In the genomic region with DNA sequence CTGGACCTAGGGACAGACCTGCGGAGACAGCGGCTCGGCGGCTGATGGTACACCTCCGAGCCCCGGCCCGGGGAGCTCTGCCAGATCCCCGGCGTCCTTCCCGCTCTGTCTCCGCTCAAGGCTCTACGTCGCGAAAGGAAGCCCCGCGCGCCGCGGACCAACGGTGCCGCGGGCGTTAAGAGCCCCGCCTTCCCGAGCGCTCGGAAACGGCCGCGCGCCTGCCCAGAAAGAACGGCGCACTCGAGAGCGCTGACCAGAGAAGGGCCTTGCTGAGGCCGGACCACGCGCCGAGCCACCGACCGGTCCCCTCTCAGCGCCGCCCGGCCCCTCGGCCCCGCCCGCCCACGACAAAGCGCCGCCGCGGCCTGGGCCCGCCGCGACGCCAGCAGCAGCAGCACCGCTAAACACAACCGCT, we compare ENCODE assay signal across 8 mouse cellular contexts. TPM values are rescaled to one million over a fixed set of nuclear protein-coding genes. Genes with fewer than 3 reads are reported as not detected.
A peak's percentile ranks its signal among the peaks of the same experiment; 100 is the strongest.
DNase-seq lines count a peak whose midpoint lies in the region; ATAC-seq and TF ChIP-seq lines count a peak whose summit lies in the region.

No protein-coding gene starts in this region.

- peak overlapping the region; percentile 93 for H3K9ac ChIP-seq in heart, embryonic 14.5 days (ENCODE audit: low read length)
- H3K9ac ChIP-seq in ES-Bruce4 (ENCODE audit: low read depth, poor library complexity, severe bottlenecking) = peak overlapping the region; percentile 85
- H3K9ac ChIP-seq in hindbrain, embryonic 15.5 days = peak overlapping the region; percentile 64

- 0% methylated on average over 54 of the region's 58 CpGs for WGBS in heart, embryonic 14.5 days
- 0% methylated on average over 42 of the region's 58 CpGs for WGBS in hindbrain, embryonic 15.5 days
- WGBS in midbrain, embryonic 10.5 days = under 1% methylated on average over 58 of the region's 58 CpGs

- H3K9me3 ChIP-seq in heart, embryonic 14.5 days (ENCODE audit: control insufficient read depth, low read length) = no peaks in the 10 kb centered on the region
- H3K9me3 ChIP-seq in ES-Bruce4 (replicated peaks; ENCODE audit: control insufficient read depth, insufficient read depth, low read length, poor library complexity, severe bottlenecking) = no peaks in the 10 kb centered on the region
- H3K9me3 ChIP-seq in hindbrain, embryonic 15.5 days = no peaks in the 10 kb centered on the region
- no peaks in the 10 kb centered on the region for H3K9me3 ChIP-seq in midbrain, embryonic 10.5 days (replicated peaks)

- no peak for DNase-seq in heart, adult 8-10 months (ENCODE audit: low spot score)
- DNase-seq in embryo, embryonic 11 days = peak; percentile 74
- DNase-seq in midbrain, embryonic 10.5 days (ENCODE audit: low spot score) = no peak
- peak; percentile 73 for DNase-seq in thymus, postnatal 4 days
- no peak for DNase-seq in urinary bladder, postnatal 4 days (ENCODE audit: low spot score in 2 of 2)

- peak overlapping the region; percentile 92 to 95 for H3K27ac ChIP-seq in heart, embryonic 14.5 days (replicated peaks in 1 of 2; ENCODE audit: control insufficient read depth in 1 of 2, insufficient read depth in 1 of 2, low read depth in 2 of 2, low read length in 2 of 2)
- peak overlapping the region; percentile 73 for H3K27ac ChIP-seq in ES-Bruce4 (ENCODE audit: insufficient read depth, low read length)
- peak overlapping the region; percentile 90 for H3K27ac ChIP-seq in hindbrain, embryonic 15.5 days (replicated peaks)
- peak overlapping the region; percentile 95 for H3K27ac ChIP-seq in midbrain, embryonic 10.5 days (replicated peaks)

- no peak for TF ChIP-seq CTCF in ES-Bruce4 (IDR thresholded peaks at IDR 0.05; ENCODE audit: low read depth, low read length)

- H3K4me2 ChIP-seq in heart, embryonic 14.5 days (ENCODE audit: low read length) = peak overlapping the region; percentile 75
- peak overlapping the region; percentile 74 for H3K4me2 ChIP-seq in hindbrain, embryonic 15.5 days

- ATAC-seq in heart, embryonic 14.5 days (ENCODE audit: insufficient number of reproducible peaks, insufficient read depth, low FRiP score, low read depth) = peak; percentile 48
- peak; percentile 36 for ATAC-seq in hindbrain, embryonic 15.5 days (ENCODE audit: low FRiP score, low read depth)

- TF ChIP-seq POLR2A in ES-Bruce4 (IDR thresholded peaks at IDR 0.05; ENCODE audit: insufficient read depth, low read length) = no peak

- H3K4me1 ChIP-seq in heart, embryonic 14.5 days (ENCODE audit: control insufficient read depth in 2 of 2, insufficient read depth in 2 of 2, low read length in 2 of 2) = peaks cover 0 to 14% of the 10 kb centered on the region in 2 experiments; a peak in 2 of 4 replicates
- H3K4me1 ChIP-seq in ES-Bruce4 (ENCODE audit: control insufficient read depth, insufficient read depth, low read length) = no peaks in the 10 kb centered on the region
- H3K4me1 ChIP-seq in hindbrain, embryonic 15.5 days (replicated peaks) = peaks cover 22% of the 10 kb centered on the region
- peaks cover 26% of the 10 kb centered on the region for H3K4me1 ChIP-seq in midbrain, embryonic 10.5 days

- no peak for TF ChIP-seq EP300 in ES-Bruce4 (IDR thresholded peaks at IDR 0.05; ENCODE audit: insufficient read depth, low read depth, low read length)

- H3K4me3 ChIP-seq in heart, embryonic 14.5 days (ENCODE audit: control insufficient read depth in 1 of 2, insufficient read depth in 1 of 2, low read depth in 1 of 2, low read length in 2 of 2) = peak overlapping the region; percentile 84 to 89
- H3K4me3 ChIP-seq in ES-Bruce4 (ENCODE audit: low read depth, low read length) = peak overlapping the region; percentile 79
- H3K4me3 ChIP-seq in hindbrain, embryonic 15.5 days = peak overlapping the region; percentile 62
- peak overlapping the region; percentile 93 for H3K4me3 ChIP-seq in midbrain, embryonic 10.5 days

- peaks cover 28% of the 10 kb centered on the region for H3K36me3 ChIP-seq in heart, embryonic 14.5 days (ENCODE audit: control insufficient read depth, insufficient read depth, low read length)
- H3K36me3 ChIP-seq in ES-Bruce4 (ENCODE audit: control insufficient read depth, insufficient read depth, low read length, poor library complexity, severe bottlenecking) = peaks cover 9% of the 10 kb centered on the region
- peaks cover 7% of the 10 kb centered on the region; the same call in 1 of the 2 replicates for H3K36me3 ChIP-seq in hindbrain, embryonic 15.5 days
- H3K36me3 ChIP-seq in midbrain, embryonic 10.5 days = peaks cover 41% of the 10 kb centered on the region

- H3K27me3 ChIP-seq in heart, embryonic 14.5 days (ENCODE audit: control insufficient read depth, insufficient read depth, low read length) = no peaks in the 10 kb centered on the region
- H3K27me3 ChIP-seq in ES-Bruce4 (ENCODE audit: control insufficient read depth, insufficient read depth, low read length, poor library complexity, severe bottlenecking) = no peaks in the 10 kb centered on the region
- H3K27me3 ChIP-seq in hindbrain, embryonic 15.5 days = no peaks in the 10 kb centered on the region
- H3K27me3 ChIP-seq in midbrain, embryonic 10.5 days (ENCODE audit: low read depth, poor library complexity, severe bottlenecking) = no peaks in the 10 kb centered on the region

RNA-seq across cellular contexts. Expression of a gene that starts 0.5 kb away (rescaled TPM):
- polyA plus RNA-seq in heart, embryonic 14.5 days (2014; fragmentation: Nextera tagmentation; extraction: Ambion mirVana) = 24.3 and 26.9 TPM in 2 replicates
- 10 to 100 TPM; 33.2 to 37.3 (median 34.8) TPM for total RNA-seq in heart, adult 8-10 months (2022)
- polyA plus RNA-seq in ES-Bruce4 (2011; ENCODE audit: insufficient read depth, insufficient read length, low read depth, missing spikeins) = 100 and 104 TPM in 2 replicates
- polyA plus RNA-seq in hindbrain, embryonic 15.5 days (2015; fragmentation: Nextera tagmentation; extraction: Ambion mirVana) = 50.8 and 51.3 TPM in 2 replicates
- polyA plus RNA-seq in midbrain, embryonic 10.5 days (2016; fragmentation: Nextera tagmentation; extraction: Ambion mirVana) = 57.5 and 65.6 TPM in 2 replicates

RNA-seq across cellular contexts. Expression of a gene that starts 10.4 kb away (rescaled TPM):
- polyA plus RNA-seq in heart, embryonic 14.5 days (2014; fragmentation: Nextera tagmentation; extraction: Ambion mirVana) = 14.9 and 16.3 TPM in 2 replicates
- total RNA-seq in heart, adult 8-10 months (2022) = 10 to 100 TPM; 16.0 to 24.6 (median 21.3) TPM
- polyA plus RNA-seq in ES-Bruce4 (2011; ENCODE audit: insufficient read depth, insufficient read length, low read depth, missing spikeins) = 30.9 and 32.4 TPM in 2 replicates
- polyA plus RNA-seq in hindbrain, embryonic 15.5 days (2015; fragmentation: Nextera tagmentation; extraction: Ambion mirVana) = 22.8 and 23.3 TPM in 2 replicates
- polyA plus RNA-seq in midbrain, embryonic 10.5 days (2016; fragmentation: Nextera tagmentation; extraction: Ambion mirVana) = 35.6 and 41.3 TPM in 2 replicates

RNA-seq across cellular contexts. Expression of a gene that starts 39.9 kb away (rescaled TPM):
- polyA plus RNA-seq in heart, embryonic 14.5 days (2014; fragmentation: Nextera tagmentation; extraction: Ambion mirVana) = 23.3 and 26.0 TPM in 2 replicates
- total RNA-seq in heart, adult 8-10 months (2022) = 10 to 100 TPM; 63.1 to 99.8 (median 73.6) TPM
- polyA plus RNA-seq in ES-Bruce4 (2011; ENCODE audit: insufficient read depth, insufficient read length, low read depth, missing spikeins) = 126 and 129 TPM in 2 replicates
- 28.5 and 29.5 TPM in 2 replicates for polyA plus RNA-seq in hindbrain, embryonic 15.5 days (2015; fragmentation: Nextera tagmentation; extraction: Ambion mirVana)
- 18.4 and 23.6 TPM in 2 replicates for polyA plus RNA-seq in midbrain, embryonic 10.5 days (2016; fragmentation: Nextera tagmentation; extraction: Ambion mirVana)

Comparison
In these comparisons a context has a peak if more than half of its experiments do, and no peak if none do; other contexts are left out.
1. DNase-seq: peak in embryo, embryonic 11 days (single experiment) and thymus, postnatal 4 days (single experiment); none in heart, adult 8-10 months (single experiment), midbrain, embryonic 10.5 days (single experiment) and urinary bladder, postnatal 4 days (0 of 2).
2. Peak in every context shown above with its lines, with median percentiles within 50 percentile points of each other: H3K27ac ChIP-seq, H3K4me3 ChIP-seq and H3K9ac ChIP-seq.